ENCODE assay signal across 8 mouse cellular contexts in genomic region chr2:103566423-103566712, GRCm38 (mm10). TPM values are rescaled to one million over a fixed set of nuclear protein-coding genes. Genes with fewer than 3 reads are reported as not detected.
A peak's percentile ranks its signal among the peaks of the same experiment; 100 is the strongest.
DNase-seq lines count a peak whose midpoint lies in the region; ATAC-seq and TF ChIP-seq lines count a peak whose summit lies in the region.

No protein-coding gene starts in this region.

- H3K4me3 ChIP-seq in lung, adult 2 months (replicated peaks; ENCODE audit: extremely low read depth, low read depth, low read length), result peak overlapping the region; percentile 63
- H3K4me3 ChIP-seq in embryonic facial prominence, embryonic 13.5 days, result peak overlapping the region; percentile 82
- peak overlapping the region; percentile 74 for H3K4me3 ChIP-seq in intestine, embryonic 16.5 days (ENCODE audit: low read length)
- H3K4me3 ChIP-seq in neural tube, embryonic 13.5 days, result peak overlapping the region; percentile 67

- H3K27me3 ChIP-seq in embryonic facial prominence, embryonic 13.5 days, result peaks cover 16% of the 10 kb centered on the region; the same call in 1 of the 2 replicates
- H3K27me3 ChIP-seq in intestine, embryonic 16.5 days (replicated peaks; ENCODE audit: control insufficient read depth, insufficient read depth, low read length), result no peaks in the 10 kb centered on the region
- H3K27me3 ChIP-seq in neural tube, embryonic 13.5 days, result peaks cover 50% of the 10 kb centered on the region

- no peak for TF ChIP-seq POLR2A in lung, adult 2 months (IDR thresholded peaks at IDR 0.05; ENCODE audit: borderline replicate concordance, extremely low read depth, low read depth, low read length)

- H3K9ac ChIP-seq in embryonic facial prominence, embryonic 13.5 days, result peak overlapping the region; percentile 87
- H3K9ac ChIP-seq in intestine, embryonic 16.5 days (ENCODE audit: low read depth, low read length), result peak overlapping the region; percentile 79
- peak overlapping the region; percentile 80 for H3K9ac ChIP-seq in neural tube, embryonic 13.5 days

- H3K36me3 ChIP-seq in embryonic facial prominence, embryonic 13.5 days, result no peaks in the 10 kb centered on the region
- H3K36me3 ChIP-seq in intestine, embryonic 16.5 days (ENCODE audit: control insufficient read depth, insufficient read depth, low read length), result no peaks in the 10 kb centered on the region
- no peaks in the 10 kb centered on the region for H3K36me3 ChIP-seq in neural tube, embryonic 13.5 days

- ATAC-seq in embryonic facial prominence, embryonic 13.5 days (ENCODE audit: insufficient number of reproducible peaks, insufficient read depth, low FRiP score, low TSS enrichment, low read depth), result peak; percentile 34; the same call in 1 of the 2 replicates
- peak; percentile 74 for ATAC-seq in intestine, embryonic 16.5 days
- ATAC-seq in neural tube, embryonic 13.5 days (ENCODE audit: low read depth), result peak; percentile 57

- WGBS in lung, adult 2 months, result under 1% methylated on average over 40 of the region's 40 CpGs
- 0% methylated on average over 40 of the region's 40 CpGs for WGBS in embryonic facial prominence, embryonic 13.5 days
- WGBS in intestine, embryonic 16.5 days, result under 1% methylated on average over 38 of the region's 40 CpGs
- 0% methylated on average over 40 of the region's 40 CpGs for WGBS in neural tube, embryonic 13.5 days

- no peak for TF ChIP-seq CTCF in lung, adult 2 months (IDR thresholded peaks at IDR 0.05; ENCODE audit: insufficient read depth, low read length)

- H3K4me1 ChIP-seq in lung, adult 2 months (ENCODE audit: control insufficient read depth, insufficient read depth, low read length), result peaks cover 10% of the 10 kb centered on the region
- H3K4me1 ChIP-seq in embryonic facial prominence, embryonic 13.5 days, result peaks cover 52% of the 10 kb centered on the region
- H3K4me1 ChIP-seq in intestine, embryonic 16.5 days (ENCODE audit: control insufficient read depth, insufficient read depth, low read length), result peaks cover 18% of the 10 kb centered on the region
- peaks cover 60% of the 10 kb centered on the region for H3K4me1 ChIP-seq in neural tube, embryonic 13.5 days (replicated peaks)

- H3K27ac ChIP-seq in embryonic facial prominence, embryonic 13.5 days, result peak overlapping the region; percentile 93
- H3K27ac ChIP-seq in intestine, embryonic 16.5 days (ENCODE audit: low read length), result peak overlapping the region; percentile 88
- H3K27ac ChIP-seq in neural tube, embryonic 13.5 days (replicated peaks), result peak overlapping the region; percentile 70

- DNase-seq in lung, adult 2 months, result no peak
- no peak for DNase-seq in lung, postnatal 36 days
- DNase-seq in layer of hippocampus, postnatal 25 days (ENCODE audit: extremely low spot score in 1 of 2, low spot score in 1 of 2), result no peak
- no peak for DNase-seq in right cerebral cortex, adult 2 months (ENCODE audit: low spot score in 2 of 2)
- no peak for DNase-seq in layer of hippocampus, adult 18-20 months (ENCODE audit: low spot score in 2 of 2)

- no peaks in the 10 kb centered on the region for H3K9me3 ChIP-seq in embryonic facial prominence, embryonic 13.5 days
- H3K9me3 ChIP-seq in intestine, embryonic 16.5 days (ENCODE audit: control insufficient read depth, low read length), result no peaks in the 10 kb centered on the region
- H3K9me3 ChIP-seq in neural tube, embryonic 13.5 days, result no peaks in the 10 kb centered on the region

- H3K4me2 ChIP-seq in embryonic facial prominence, embryonic 13.5 days, result peak overlapping the region; percentile 91
- H3K4me2 ChIP-seq in intestine, embryonic 16.5 days (ENCODE audit: low read depth, low read length), result peak overlapping the region; percentile 97
- peak overlapping the region; percentile 98 for H3K4me2 ChIP-seq in neural tube, embryonic 13.5 days

RNA-seq across cellular contexts. Expression of gene Abtb2, which starts 0.3 kb away (rescaled TPM):
- 7.9 and 10.4 TPM in 2 replicates for polyA plus RNA-seq in lung, adult 2 months (2012; rRNA removed)
- polyA plus RNA-seq in embryonic facial prominence, embryonic 13.5 days (2015; fragmentation: Nextera tagmentation; extraction: Ambion mirVana), result 17.4 and 19.7 TPM in 2 replicates
- polyA plus RNA-seq in intestine, embryonic 16.5 days (2015; fragmentation: Nextera tagmentation; extraction: Ambion mirVana), result 4.7 and 5.4 TPM in 2 replicates
- 12.1 and 13.2 TPM in 2 replicates for polyA plus RNA-seq in neural tube, embryonic 13.5 days (2015; fragmentation: Nextera tagmentation; extraction: Ambion mirVana)
- total RNA-seq in layer of hippocampus, postnatal 25 days (2021), result 10 to 100 TPM; 11.9 to 13.2 TPM
- total RNA-seq in layer of hippocampus, adult 18-20 months (2021), result 1 to 10 TPM; 7.8 to 8.0 TPM
